Mouse (Mus musculus) skeletal muscle tissue, adult 2 months (tissue): Measurements from ENCODE around the gene Kmt2e.

Experiments
- DNase-seq: peaks from one replicate; pipeline ENCODE4 v3.0.0-alpha.2; 2012; ENCODE audit warnings: low read depth, low spot score

Gene Kmt2e

DNA sequence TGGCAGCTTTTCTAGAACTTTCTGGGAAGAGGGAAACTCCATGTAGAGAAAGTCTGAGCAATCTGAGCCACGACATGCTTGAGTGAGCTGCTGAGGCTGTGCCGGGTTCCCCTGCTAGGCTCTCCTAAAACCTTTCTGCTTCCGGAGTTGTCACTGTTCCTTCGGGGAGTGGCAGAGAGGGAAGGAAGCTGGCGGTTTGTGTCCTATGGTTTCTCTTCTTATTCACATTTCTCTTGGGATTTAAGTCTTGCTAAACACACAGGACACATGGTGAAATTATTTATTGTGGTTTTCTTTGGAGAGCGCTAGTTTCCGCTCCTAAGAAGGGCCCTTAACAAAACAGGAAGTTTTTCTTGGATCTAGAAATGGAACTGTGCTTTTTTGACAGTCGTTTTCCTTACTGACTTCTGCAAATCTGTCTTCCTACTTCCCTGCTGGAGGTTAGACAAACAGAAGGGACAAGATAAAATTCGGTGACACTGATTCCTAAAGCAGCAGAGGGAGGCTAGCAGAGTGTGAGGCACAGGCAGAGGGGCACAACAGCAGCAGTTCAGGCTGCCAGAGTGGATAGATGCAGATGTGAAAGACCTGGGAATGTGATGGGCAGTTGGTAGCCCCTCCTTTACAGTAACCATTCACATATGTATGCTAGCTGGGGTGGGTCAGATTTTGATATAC is 24.1 kb upstream of the Kmt2e start:
- DNase-seq: peak; percentile 79

DNA sequence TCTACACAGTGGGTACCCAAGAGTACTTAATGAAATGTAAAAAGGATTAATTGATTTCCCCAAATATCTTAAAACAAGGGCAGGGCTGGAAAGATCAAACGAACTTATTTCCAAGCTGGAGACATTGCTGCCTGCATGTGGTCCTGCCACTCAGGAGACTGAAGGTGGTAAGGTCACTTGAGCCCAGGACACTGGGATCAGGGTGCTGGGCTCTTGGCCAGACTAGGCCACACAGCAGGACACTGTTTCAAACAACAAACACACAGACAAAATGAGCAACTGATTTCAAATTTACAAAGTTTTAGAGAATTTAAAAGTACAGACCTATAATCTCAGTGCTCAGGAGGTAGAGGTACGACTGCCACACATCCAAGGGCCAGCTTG is 23.5 kb upstream of the Kmt2e start:
- DNase-seq: peak; percentile 72

DNA sequence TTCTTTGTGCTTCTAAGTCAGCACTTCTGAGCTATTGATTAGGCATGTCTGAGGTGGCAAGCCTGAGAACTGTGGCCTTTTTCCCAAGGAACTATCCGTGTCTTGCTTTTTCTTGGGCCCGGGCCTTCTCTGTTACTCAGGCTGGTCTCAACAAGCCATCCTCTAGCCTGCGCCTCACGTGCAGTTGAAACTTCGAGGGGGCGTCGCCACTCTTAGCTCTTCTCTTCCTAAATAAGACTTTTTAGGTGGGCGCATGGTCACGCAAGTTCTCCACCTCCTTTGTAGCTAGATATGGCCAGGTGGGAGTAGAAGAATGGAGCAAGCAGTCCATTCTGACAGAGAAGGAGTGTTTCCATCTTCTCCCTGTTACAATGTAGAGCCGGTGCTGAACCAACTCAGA is 22.6 kb upstream of the Kmt2e start:
- DNase-seq: no peak

DNA sequence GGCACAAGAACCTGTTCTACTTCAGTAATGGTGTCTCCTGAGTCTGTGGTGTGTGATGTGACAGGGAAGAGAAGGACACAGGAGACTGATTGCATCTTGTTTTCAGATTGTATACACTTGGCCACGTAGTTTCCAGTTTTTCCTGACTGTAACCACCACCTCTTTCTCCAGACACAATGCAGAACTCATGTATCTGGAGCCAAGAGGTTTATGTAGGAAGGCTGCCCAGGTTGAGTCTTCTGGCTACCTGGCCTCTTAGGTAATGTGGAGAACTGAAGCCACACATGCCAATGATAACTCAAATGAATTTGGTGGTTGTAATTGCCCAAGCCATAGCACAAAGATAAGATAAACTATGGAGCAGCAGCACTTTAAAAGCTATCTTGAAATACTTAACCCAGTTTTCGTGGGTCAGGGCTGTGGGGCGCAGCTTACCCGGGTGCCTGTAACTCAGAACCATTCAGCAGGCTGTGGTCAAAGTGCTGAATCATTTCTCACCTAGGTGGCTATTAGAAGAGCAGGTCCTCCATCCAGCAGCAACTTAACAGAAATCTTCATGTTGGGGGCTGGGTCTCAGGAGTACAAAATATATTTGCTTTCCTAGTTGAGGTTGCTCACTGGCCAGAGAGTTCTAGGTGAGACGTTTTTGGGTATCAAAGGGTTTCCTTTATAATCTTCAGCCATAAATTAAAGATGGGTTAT is 21.8 kb upstream of the Kmt2e start:
- DNase-seq: no peak

DNA sequence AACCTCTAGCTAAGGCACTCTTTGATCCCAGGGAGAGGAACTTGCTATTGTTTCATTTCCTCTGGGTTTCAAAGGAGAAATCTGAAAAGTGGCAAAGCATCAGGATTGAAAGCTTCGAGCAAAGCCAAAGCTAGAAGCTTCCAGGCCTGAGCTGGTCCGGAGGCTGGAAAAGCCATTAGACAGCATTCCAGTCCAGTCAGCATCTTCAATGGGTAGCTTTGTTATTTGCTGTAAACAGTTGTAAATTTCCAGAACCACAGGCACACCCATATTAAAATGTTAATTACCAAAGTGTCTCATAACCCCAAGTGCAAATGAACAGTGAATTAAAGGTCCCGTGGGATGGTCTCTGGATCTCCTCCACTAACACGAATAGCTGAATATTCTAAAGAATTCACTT is 21.2 kb upstream of the Kmt2e start:
- DNase-seq: no peak

DNA sequence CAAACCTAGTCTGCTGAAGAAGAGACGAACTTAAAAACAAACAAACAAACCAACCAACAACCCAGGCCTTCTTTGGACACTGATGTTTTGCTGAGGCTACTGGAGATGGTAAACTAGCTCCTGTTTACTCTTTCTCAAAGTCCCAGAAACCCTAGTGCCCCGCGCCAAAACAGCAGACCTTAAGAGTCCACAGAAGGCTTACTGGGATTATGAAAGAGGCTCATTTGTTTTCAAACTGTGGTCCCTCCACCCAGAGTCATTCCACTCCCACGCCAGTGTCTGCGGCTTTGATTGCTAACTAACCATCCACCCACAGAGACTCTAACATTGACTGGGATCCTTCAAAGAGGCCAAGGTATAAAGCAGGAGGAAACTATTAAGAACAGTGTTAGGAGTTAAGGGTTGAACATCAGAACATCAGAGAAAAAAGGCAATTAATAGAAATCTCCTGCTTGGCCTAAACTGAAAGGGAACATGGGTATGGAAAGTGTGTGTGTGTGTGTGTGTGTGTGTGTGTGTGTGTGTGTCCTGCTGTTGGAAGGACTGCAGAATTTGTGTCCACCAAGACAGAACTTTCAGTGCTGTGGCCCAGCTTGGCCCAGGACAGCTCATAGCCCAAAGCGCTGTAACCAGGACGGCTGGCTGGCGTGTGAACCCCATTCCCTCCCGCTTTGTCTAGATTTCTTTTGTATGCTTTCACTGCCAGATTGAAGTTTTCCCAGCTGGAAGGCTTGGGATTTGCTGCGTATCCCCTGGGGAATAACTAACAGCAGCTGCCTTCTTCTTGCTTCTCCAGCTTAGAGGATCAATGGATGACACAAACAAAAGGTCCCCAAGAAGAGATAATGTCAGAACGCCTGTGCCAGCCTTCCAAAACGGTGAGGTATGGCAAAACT is 20.4 kb upstream of the Kmt2e start:
- DNase-seq: peak; percentile 86

DNA sequence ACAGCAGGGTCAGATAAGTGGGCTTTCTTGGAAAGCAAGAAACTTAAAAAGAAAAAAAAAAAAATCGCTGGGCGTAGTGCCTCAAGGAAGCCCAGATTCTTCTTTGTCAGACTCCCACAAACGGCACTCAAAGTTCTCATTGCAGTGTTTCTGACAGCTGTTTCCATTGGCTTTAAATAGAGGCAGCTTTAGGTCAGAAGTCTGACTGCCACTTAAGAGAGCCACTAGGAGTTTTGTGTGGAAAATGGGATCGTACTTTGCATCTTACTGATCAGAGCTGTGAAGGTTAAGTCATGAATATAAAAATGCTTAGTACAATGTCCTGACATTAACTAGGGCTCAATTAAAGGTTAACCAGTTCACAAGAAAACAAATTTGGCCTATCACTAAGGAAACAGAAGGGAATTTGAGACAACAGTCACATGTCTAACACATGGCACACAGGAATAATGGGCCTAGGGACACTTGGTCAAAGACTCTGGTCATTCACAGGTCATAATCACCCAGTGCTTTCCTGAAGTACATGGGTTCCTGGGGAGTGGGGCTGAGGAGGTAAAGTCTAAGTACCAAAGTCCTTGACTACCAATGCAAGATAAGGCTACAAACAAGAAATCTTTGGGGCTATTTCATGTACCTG is 19.6 kb upstream of the Kmt2e start:
- no peak for DNase-seq

DNA sequence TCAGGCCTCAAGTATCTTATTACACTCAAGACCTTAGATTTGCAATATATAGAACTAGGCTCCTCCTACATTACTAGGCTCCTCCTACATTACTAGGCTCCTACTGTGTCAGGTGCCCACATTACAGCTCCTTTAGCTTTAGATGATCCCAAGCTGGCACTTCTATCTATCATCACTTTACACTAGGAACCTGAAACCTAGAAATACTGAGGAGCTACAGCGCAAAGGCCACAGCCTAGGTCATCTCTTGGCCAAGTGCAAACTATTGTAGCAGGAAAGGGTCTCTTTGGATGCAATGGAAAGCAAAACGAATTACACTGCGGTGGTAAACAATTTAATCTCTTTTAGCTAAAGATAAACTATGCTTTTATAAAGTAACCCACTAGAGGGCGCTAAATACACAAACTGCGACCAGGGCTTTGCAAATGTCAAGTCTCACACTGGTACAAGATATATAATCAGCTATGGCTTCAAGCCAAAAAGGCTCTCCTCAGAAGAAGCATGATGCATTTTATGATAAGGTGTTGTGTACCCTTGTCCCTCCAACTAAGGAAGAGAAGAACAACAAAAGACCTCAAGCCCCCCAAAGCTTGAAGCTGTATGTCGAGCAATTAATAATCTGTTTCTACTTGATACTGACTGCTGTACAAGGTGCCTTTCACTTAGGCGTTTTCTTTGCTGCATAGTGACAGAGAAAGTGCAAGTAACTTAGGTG is 18.5 kb upstream of the Kmt2e start:
- peak; percentile 86 for DNase-seq

DNA sequence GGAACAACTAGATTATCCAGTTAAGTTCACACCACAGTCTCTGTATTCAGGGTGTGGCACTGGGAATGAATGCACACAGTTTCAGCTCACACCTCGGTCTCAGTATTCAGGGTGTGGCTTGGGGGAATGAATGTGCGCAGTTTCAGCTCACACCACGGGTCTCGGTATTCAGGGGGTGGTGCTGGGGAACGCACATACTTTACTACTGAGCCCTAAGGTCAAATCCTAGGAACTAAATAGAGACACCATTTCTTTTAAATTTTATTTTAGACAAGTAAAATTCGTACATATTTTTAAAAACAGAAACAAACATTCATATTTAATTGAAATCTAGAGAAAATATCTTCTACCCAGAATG is 18.0 kb upstream of the Kmt2e start:
- no peak for DNase-seq

DNA sequence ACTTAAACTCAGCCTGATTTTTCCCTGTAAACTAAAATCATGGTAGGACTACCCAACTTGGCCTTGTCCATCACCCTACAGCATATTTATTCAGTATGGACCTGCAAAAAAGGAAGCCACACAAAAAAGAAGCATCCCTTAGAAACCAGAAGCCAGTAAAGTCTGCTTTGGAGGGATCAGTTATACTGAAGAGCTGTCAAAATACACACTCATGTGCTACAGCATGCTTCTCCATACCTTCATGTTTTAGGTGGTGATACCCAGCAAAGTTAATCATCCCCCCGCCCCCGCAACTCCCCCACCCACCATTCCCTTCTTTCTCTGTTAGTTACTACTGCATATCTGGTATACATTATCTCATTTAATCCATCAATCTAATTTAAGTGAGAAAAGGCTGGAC is 16.5 kb upstream of the Kmt2e start:
- no peak for DNase-seq

DNA sequence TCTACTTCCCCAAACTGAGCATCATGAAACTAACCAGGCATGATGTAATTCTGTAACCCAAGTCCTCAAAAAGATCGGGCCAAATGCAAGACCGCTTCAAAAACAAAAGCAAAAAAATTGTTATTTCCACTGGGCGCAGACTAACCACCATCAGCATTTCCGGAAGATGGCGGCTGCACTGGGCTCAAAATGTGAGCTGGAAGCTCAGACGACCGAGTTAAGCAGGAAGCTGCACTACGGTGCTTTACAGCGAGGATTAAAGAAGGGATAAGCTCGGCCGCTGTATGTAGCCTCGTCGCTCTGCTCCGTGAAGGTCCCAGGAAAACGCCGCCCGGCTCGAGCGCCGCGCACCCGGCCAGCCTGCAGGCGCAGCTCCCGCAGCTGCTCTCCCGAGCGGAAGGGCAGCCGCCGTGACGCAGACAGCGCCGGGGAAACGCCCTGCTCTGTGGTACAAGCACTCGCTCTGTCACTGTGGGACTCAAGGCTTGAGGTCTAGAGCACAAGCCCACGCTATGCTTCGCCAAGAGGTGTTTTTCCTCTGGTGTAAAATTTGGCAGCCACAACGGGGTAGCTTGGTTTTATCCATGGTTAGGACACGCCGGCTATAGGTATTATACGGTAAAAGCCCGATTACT is 16.0 kb upstream of the Kmt2e start:
- peak; percentile 93 for DNase-seq

DNA sequence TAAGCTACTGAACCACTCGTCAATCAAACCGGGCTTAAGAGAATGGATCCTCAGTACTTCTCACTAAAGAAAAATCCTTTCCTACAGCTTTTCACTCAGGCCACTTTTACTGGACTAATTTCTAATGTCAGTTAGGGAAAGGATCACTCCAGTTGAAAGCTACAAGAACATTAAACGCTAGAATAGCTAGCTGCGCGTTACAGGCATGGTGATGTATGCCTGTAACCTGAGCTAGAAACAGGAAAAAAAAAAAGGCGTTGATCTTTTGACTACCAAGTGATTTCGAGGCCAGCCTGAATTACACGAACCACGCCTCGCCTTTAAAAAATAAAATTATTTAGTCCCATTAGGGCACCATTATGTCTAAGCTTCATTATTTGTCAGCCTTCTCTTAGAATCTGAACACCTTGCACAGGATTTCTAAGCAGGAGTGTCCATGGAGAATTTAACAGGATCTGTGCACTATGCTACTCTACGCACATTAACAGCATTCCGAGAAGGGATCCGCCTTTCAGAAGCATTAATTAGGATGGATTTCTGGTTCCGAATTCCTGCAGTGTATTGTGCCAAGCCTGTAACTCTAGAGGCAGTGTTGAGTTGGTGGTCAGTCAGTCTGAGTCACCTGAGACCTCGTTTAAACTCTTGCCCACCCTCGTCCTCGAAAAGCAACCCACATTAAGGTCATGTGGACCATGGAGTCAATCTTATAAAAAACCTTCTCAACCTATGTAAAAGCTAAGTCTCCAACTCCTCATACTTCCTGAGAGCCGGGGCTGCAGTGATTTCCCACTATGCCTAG is 15.2 kb upstream of the Kmt2e start:
- no peak for DNase-seq

DNA sequence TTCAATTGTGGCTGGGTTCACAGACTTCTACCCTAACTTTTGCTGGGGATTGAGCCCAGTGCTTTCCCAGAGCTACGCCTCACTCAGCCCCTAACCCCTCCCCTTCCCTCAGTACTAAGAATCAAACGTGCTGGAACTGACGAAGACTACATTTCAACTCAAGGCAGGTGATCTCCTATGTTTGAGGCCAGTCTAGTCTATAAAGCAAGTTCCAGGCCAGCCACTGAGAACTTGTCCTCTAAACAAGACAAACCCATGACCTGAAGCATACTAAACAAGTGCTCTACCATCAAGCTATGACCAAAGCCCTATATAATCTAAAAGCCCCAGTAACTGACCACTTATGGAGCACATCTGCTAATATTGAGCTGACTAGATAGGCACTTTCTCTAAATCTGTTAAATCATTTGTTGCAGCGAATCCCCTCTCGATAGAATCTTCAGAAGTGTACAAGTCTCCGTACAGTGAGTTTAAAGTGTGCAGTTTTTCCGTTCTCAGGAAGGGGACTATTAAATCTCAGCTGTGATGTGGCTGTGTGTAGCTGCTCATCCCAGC is 14.5 kb upstream of the Kmt2e start:
- no peak for DNase-seq

DNA sequence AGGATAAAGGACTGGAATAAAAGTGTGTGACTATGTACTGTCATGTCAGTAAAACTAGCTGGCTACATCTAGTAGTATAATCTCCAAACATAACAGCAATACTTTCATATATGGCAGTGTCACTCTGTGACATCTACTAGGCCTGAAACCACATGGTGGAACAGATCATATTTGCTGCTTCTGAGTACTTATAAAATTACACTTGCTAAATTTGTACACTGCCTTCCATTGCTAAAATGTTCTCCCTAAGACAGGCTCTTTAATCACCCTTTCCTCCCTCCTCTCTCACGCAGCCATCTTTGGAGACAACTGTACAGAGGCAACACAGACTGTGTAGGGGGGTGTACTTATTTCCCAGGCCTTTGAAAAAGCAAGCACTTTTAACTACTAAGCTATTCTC is 13.8 kb upstream of the Kmt2e start:
- peak; percentile 70 for DNase-seq

DNA sequence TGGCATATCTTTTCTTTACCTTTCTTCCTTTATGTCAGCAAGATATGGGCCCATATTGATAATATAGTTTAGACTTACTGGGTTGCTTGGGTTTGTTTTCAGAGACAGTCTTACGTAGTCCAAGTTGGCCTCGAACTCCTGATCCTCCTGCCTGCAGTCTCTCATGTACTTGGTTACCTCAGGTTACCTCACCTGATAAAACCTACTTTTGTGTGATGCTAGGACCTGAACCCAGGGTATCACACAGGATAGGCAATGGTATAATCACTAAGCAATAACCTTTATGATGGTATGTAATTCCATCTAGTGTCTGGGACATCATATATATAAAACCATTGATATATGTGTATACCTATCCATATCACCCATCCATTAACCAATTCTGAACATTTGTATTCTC is 12.8 kb upstream of the Kmt2e start:
- DNase-seq: no peak

DNA sequence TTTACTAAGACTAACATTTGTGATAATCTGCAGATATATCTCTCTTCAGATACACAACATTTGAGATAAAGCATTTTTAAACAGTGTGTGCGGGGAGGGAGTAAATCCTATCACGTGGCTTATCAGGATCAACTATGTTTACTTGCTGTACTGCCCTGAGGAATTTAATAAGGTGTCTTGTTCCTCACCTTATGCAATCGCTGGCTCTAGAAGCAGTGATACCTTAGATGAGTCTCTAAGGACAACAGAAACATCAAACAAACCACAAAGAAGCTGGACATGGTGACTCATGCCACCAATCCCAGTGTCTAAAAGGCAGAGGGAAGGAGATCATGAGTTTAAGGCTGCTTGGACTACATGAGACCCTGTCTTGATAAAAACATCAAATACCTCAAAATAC is 11.2 kb upstream of the Kmt2e start:
- DNase-seq: peak; percentile 77

DNA sequence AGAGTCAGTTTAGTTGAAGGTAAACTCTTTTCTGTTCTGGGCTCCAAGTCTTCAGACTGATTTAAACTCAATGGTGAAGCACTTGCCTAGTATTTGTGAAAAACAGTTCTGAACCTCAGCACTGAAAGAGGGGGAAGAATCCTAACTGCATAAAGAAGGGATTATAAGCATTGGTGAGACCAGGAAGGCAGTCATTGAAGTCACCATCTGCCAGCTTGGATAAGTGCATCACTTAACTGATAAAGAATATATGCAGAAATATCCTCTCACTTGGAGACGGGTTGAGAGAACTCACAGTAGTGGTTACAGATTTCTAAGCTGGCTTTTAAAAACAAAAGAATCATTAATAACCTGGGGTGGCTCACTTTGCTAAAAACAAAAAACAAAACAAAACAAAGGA is 6.7 kb upstream of the Kmt2e start:
- no peak for DNase-seq

DNA sequence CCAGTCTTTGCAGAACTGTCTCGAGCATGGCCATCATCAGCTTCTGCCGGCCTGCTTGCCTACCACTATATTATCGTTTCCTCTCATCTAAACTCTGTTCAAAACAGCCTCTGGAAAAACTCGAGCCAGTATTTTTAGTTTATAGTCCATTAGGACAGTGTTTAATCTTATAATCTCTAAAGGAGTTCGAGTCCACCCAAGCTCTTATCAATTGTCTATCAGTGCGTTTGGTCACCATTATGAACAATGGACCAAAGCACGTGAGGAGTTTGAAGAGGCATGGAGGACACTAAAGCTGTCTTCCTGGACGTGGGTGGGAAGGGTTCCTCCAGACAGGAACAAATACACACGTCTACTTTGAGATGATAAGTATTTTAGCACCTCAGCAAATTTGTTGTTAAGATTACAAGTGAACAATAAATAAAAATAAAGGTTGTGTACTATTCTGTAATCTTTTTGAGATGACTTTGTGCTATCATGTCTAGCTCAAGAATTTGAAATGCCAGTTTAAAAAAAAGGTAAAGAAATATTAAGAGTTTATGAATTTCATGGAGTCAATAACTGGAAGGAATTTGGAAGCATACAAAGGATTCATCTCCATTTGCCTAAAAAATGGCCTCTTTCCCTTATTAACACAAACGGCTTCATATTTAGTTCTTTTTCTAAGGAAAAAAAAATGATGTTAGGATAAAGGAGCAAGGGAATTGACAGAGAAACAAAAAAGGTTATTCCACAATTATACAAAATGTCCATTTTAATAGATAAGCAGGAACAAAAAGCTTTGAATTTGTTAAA is 3.0 kb upstream of the Kmt2e start:
- no peak for DNase-seq
